Mouse (Mus musculus) forebrain, embryonic 11.5 days (tissue): ENCODE data around the gene Obp2b. TPM values are rescaled to one million over a fixed set of nuclear protein-coding genes. Genes with fewer than 3 reads are reported as not detected.

Experiments
- ATAC-seq: fragments of 200-750 bp; cut with Nextera tagmentation; replicated peaks from 2 replicates; pipeline ENCODE4 v1.8.0; 2017; ENCODE audit warnings: moderate TSS enrichment; ENCODE audit not compliant: low FRiP score
- DNase-seq: peaks from one replicate; pipeline ENCODE4 v3.0.0-alpha.2; 2017; ENCODE audit warnings: low spot score
- H3K27ac ChIP-seq: fragments of 300-500 bp; sonication (generic); 2 replicates; pipeline ENCODE4 v1.5.1; 2014; ENCODE audit warnings: low read depth, low read length
- H3K27me3 ChIP-seq: fragments of 300-500 bp; sonication (generic); 2 replicates; pipeline ENCODE4 v1.6.1; 2014; ENCODE audit warnings: mild to moderate bottlenecking, low read length, mixed read lengths; ENCODE audit not compliant: control insufficient read depth, insufficient read depth
- H3K36me3 ChIP-seq: fragments of 300-500 bp; sonication (generic); 2 replicates; pipeline ENCODE4 v1.6.1; 2014; ENCODE audit warnings: mild to moderate bottlenecking, low read length, moderate library complexity, mixed read lengths; ENCODE audit not compliant: control insufficient read depth, insufficient read depth
- H3K4me1 ChIP-seq: fragments of 300-500 bp; sonication (generic); replicated peaks from 2 replicates; pipeline ENCODE4 v1.6.1; 2014; ENCODE audit warnings: low read length, mixed read lengths; ENCODE audit not compliant: control insufficient read depth, insufficient read depth
- H3K4me2 ChIP-seq: fragments of 300-500 bp; sonication (generic); 2 replicates; pipeline ENCODE4 v1.6.1; 2014; ENCODE audit warnings: low read depth, mild to moderate bottlenecking, low read length, moderate library complexity, mixed read lengths; ENCODE audit not compliant: severe bottlenecking
- H3K4me3 ChIP-seq: fragments of 300-500 bp; sonication (generic); 2 replicates; pipeline ENCODE4 v1.5.1; 2014; ENCODE audit warnings: low read depth, low read length
- H3K9ac ChIP-seq: fragments of 300-500 bp; sonication (generic); 2 replicates; pipeline ENCODE4 v1.6.1; 2014; ENCODE audit warnings: low read length
- H3K9me3 ChIP-seq: fragments of 300-500 bp; sonication (generic); 2 replicates; pipeline ENCODE4 v1.6.1; 2016; ENCODE audit warnings: low read length, mixed read lengths; ENCODE audit not compliant: control insufficient read depth
- WGBS: fragments of 180-500 bp; shearing (Covaris S2); extraction: QIAGEN DNeasy Blood & Tissue Kit; methylation state at CpG from one replicate; pipeline ENCODE4 v1.1.7; 2014; 5-methylcytosine and 5-hydroxymethylcytosine counted together
- polyA plus RNA-seq: library from polyadenylated mRNA; unstranded; fragments of >200 nt; fragmentation: Nextera tagmentation; extraction: Ambion mirVana; gene quantifications from 2 replicates; pipeline ENCODE4 v1.2.1, GENCODE M21; 2014

Gene Obp2b
- polyA plus RNA-seq, 1 experiment from 2014 or later: not detected

GRCm38 (mm10) chr2:25789092-25789491, 52.3 kb downstream of the Obp2b start:
- H3K9ac ChIP-seq: no peak overlapping the region
- 91% methylated on average over 3 of the region's 3 CpGs for WGBS
- no peaks in the 10 kb centered on the region for H3K36me3 ChIP-seq
- no peaks in the 10 kb centered on the region for H3K9me3 ChIP-seq
- H3K4me2 ChIP-seq: no peak overlapping the region
- DNase-seq (no peak), ATAC-seq (no peak)
- no peaks in the 10 kb centered on the region for H3K27me3 ChIP-seq
- no peaks in the 10 kb centered on the region for H3K4me1 ChIP-seq
- no peak overlapping the region for H3K4me3 ChIP-seq
- no peak overlapping the region for H3K27ac ChIP-seq

Other genes with a start within 250 kb of the Obp2b start
- gene Lcn12, start 243.1 kb upstream of the Obp2b start, polyA plus RNA-seq: not detected in 2 replicates
- gene Fbxw5, start 236.3 kb upstream of the Obp2b start, polyA plus RNA-seq: 96.1 and 102 TPM in 2 replicates
- gene C8g, start 235.3 kb upstream of the Obp2b start, polyA plus RNA-seq: 5.5 and 5.9 TPM in 2 replicates
- gene Traf2, start 190.1 kb upstream of the Obp2b start, polyA plus RNA-seq: 37.2 and 40.1 TPM in 2 replicates
- 353 and 371 TPM in 2 replicates for gene Edf1, start 179.2 kb upstream of the Obp2b start, polyA plus RNA-seq
- gene Mamdc4, start 162.2 kb upstream of the Obp2b start, polyA plus RNA-seq: 1.3 and 5.0 TPM in 2 replicates
- gene Phpt1, start 161.8 kb upstream of the Obp2b start, polyA plus RNA-seq: 144 and 164 TPM in 2 replicates
- 0.28 and 0.69 TPM in 2 replicates for gene Ajm1, start 155.3 kb upstream of the Obp2b start, polyA plus RNA-seq
- 77.1 and 81.5 TPM in 2 replicates for gene Rabl6, start 128.5 kb upstream of the Obp2b start, polyA plus RNA-seq
- gene Ccdc183, start 119.3 kb upstream of the Obp2b start, polyA plus RNA-seq: 0.13 and 0.21 TPM in 2 replicates
- gene Tmem141, start 115.0 kb upstream of the Obp2b start, polyA plus RNA-seq: 12.6 and 17.9 TPM in 2 replicates
- 0.95 and 0.97 TPM in 2 replicates for gene Fcna, start 109.0 kb upstream of the Obp2b start, polyA plus RNA-seq
- gene Lcn8, start 83.9 kb upstream of the Obp2b start, polyA plus RNA-seq: not detected in 2 replicates
- gene Lcn5, start 79.1 kb upstream of the Obp2b start, polyA plus RNA-seq: not detected in 2 replicates
- not detected in 2 replicates for gene Lcn6, start 60.2 kb upstream of the Obp2b start, polyA plus RNA-seq
- not detected in 2 replicates for gene Lcn10, start 54.3 kb upstream of the Obp2b start, polyA plus RNA-seq
- not detected in 2 replicates for gene Obp2a, start 37.0 kb upstream of the Obp2b start, polyA plus RNA-seq
- gene Bmyc, start 30.3 kb upstream of the Obp2b start, polyA plus RNA-seq: 68.5 and 71.2 TPM in 2 replicates
- gene Lcn3, start 28.6 kb downstream of the Obp2b start, polyA plus RNA-seq: not detected in 2 replicates
- gene Lcn11, start 40.0 kb downstream of the Obp2b start, polyA plus RNA-seq: not detected in 2 replicates
- gene Gm13539, start 45.2 kb downstream of the Obp2b start, polyA plus RNA-seq: not detected in 2 replicates
- gene Glt6d1, start 78.8 kb downstream of the Obp2b start, polyA plus RNA-seq: not detected in 2 replicates
- gene Lcn9, start 86.1 kb downstream of the Obp2b start, polyA plus RNA-seq: not detected in 2 replicates
- not detected in 2 replicates for gene Sohlh1, start 110.2 kb downstream of the Obp2b start, polyA plus RNA-seq
- 0.53 and 1.0 TPM in 2 replicates for gene Kcnt1, start 126.7 kb downstream of the Obp2b start, polyA plus RNA-seq
- gene Camsap1, start 246.3 kb downstream of the Obp2b start, polyA plus RNA-seq: 55.6 and 58.3 TPM in 2 replicates